Mouse (Mus musculus) G1E-ER4 (cell line): ENCODE results near the gene Ndrg3. TPM values are rescaled to one million over a fixed set of nuclear protein-coding genes. Genes with fewer than 3 reads are reported as not detected.

Source experiments
- GATA1 ChIP-seq: IDR thresholded peaks from one replicate; pipeline ENCODE4 v1.8.0; 2012; ENCODE audit warnings: low read length, inconsistent platforms
- polyA plus RNA-seq: library from polyadenylated mRNA; stranded (reverse); fragments of >175 nt; gene quantifications from 2 replicates; pipeline ENCODE4 v1.2.3, GENCODE M21; 2012

Gene Ndrg3
- polyA plus RNA-seq, 1 experiment = 11.7 TPM

GRCm38 (mm10) chr2:157010634-157011310 lies 18.9 kb upstream of the Ndrg3 start:
- TF ChIP-seq GATA1 = no peak

DNA sequence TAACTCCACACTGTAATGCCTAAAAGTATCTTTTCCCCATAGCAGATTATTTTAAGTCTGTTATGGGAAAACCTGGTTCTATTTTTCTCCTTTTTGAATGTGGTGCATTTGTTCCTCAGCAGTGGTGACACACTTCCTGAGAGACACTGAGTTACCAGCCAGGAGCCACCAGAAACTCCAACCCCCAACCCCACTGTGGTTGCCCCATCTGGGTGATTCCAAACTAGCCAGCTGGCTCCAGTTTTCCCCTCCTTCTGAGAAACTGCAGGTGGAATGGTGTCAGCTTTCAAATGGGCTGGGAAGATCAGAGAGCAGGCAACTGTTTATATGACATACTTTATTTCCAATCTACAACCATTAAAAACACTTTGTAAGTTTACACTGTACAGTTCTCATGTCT lies 18.3 kb upstream of the Ndrg3 start:
- no peak for TF ChIP-seq GATA1

GRCm38 (mm10) chr2:157008509-157008908 lies 16.7 kb upstream of the Ndrg3 start:
- TF ChIP-seq GATA1 = no peak

DNA sequence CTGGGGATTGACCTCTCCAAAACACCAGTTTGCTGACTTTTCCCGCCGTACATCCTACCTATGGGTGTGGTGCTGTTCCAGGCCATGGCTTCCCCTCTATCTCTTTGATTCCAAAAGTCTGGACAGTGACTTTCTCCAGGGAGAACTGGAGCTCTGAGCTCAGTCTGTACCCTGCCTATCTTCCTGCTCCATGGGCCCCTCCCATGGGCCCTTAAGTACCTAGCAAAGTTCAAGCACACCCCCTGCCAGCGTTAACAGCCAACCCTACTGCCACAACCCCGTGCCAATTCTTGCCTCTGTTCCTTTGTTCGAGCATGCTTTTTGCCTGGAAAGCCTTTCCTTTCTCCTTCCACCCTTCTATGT lies 15.4 kb upstream of the Ndrg3 start:
- TF ChIP-seq GATA1 = no peak

DNA sequence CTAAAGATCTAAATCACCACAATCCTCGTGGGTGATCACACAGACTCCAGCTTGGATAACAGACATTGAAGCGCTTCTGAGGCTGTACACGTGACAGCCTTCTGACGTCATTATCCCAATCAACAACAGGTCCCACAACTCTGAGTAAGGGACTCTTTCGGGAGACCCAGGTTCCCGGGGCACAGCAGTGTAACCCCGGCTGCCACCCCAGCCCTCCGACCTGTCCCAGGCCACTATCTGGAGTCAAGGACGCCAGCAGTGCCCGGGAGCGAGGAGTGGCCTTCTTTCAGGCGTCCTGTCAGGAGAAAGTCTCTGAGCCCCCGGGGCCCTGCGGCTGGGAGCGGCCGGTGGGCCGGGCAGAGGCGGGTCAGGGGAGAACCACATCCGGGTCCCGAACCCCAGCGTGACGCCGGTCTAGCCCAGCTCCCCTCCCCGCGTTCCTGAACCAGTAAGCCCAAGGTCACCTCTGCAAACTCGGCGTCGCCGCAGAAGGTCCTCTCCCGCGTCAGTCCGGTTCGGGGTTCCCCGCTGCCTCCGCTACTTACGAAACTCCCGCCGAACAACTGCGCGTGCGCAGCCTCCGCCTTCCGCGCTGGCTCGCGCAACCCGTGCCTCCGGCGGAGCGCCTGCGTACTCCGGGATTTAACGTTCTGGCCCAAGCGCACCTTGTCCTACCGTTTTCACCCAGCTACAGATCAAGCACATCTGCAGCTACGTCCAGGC lies 14.8 kb upstream of the Ndrg3 start, which contains the start of gene Dsn1:
Gene Dsn1, minus strand, starts transcription at position 644 of the 723 bp plus-strand sequence.
- no peak for TF ChIP-seq GATA1

DNA sequence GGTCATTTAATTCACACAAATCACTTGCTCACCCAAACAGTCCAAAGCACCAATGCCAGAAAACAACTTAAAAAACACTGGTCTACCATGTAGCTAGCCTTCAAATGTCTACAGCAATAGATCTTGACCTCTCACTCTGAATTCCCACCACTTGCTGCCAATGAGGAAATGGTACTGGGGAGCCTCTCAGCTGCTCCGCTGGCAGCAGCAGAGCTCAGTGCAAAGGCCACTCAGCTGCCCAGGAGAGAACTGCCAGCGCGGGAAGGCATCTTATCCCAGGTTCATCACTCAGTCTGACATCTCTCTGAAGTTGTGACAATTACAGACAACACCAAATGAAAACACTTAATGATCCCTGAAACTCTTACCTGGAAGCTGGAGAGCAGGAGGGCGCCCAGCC lies 10.5 kb upstream of the Ndrg3 start:
- no peak for TF ChIP-seq GATA1

- no peak for TF ChIP-seq GATA1
Measured at GRCm38 (mm10) chr2:156998263-156998662, 6.4 kb upstream of the Ndrg3 start.

GRCm38 (mm10) chr2:156996576-156996975 lies 4.7 kb upstream of the Ndrg3 start:
- no peak for TF ChIP-seq GATA1

DNA sequence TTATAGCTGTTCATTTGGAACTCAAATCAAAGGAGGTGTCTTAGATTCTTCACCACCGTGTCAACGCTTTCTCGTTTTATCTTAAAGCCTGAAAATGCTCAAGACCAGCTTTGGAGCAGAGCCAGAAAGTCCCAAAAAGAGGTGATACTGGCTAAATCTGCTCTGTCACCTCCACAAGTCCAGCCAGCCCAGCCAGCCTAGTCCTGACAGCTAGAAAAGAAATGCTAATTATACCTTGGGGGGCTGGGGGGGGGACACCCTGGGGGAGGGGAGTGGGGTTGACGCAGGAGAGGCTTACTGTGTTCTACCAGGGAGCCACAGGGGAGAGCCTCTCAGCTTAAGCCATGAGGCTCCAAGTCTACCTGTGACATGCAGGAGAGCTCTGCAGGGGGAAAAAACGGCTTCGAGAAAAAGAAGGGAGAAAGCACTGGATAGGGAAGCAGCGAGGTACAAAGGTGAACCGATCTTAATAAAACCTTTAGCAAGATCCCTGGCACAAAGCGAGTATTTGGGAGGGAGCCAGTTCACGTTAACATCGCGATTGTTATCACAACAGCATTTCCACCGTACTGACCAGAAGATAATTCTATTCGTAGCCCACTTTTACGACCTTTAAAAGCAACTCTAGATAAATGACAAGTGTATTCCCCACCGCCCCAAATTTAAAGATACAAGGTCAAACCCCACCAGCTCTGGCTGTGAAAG lies 977 bp downstream of the Ndrg3 start:
- no peak for TF ChIP-seq GATA1

DNA sequence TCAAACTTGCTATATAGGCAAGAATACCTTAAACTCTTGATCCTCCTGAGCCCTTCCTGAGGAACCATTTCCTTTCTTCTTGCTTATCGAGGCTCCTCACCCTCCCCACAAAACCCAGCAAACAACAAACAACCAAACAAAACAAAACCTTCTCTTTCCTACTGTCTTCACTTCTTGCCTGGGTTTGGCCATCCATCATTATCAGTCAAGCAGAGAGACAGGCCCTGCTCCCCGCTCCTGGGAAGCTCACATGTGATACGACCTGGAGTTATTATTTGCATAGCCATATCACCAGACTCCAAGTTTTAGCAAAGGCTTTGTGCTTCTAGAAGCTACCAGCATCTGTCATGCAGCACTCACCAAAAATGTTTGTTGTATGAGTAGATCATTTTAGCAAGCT lies 4.5 kb downstream of the Ndrg3 start:
- no peak for TF ChIP-seq GATA1

DNA sequence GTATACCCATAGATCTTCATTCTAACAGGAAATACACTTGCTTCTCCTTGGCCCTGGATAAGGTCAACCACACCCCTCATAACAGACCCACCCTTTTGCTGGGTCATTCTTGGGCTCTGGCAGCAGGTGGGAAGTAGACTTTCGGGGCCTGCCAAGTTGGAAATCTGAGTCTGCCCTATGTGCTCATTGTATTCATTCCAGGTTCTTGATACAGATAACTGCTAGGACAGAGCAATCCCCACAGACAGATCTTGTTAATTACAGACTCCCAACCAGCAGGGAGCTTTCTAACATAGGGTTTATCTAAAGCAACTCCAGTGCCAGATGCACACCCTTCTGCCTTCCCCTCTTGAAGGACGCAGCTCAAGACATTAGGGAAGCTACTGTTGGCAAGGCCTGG lies 9.0 kb downstream of the Ndrg3 start:
- TF ChIP-seq GATA1 = no peak

DNA sequence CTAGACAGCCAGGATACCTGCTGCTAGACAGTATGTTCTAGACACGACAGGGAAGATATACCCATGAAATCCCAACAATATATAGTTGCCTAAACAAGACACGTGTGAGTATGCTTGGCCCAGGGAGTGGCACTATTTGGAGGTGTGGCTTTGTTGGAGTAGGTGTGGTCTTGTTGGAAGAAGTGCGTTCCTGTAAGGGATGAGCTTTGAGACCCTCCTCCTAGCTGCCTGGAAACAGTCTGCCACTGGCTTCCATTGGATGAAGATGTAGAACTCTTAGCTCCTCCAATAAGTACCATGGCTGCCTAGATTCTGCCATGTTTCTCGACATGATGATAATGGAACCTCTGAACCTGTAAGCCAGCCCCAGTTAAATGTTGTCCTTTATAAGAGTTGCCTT lies 10.6 kb downstream of the Ndrg3 start:
- TF ChIP-seq GATA1 = no peak

DNA sequence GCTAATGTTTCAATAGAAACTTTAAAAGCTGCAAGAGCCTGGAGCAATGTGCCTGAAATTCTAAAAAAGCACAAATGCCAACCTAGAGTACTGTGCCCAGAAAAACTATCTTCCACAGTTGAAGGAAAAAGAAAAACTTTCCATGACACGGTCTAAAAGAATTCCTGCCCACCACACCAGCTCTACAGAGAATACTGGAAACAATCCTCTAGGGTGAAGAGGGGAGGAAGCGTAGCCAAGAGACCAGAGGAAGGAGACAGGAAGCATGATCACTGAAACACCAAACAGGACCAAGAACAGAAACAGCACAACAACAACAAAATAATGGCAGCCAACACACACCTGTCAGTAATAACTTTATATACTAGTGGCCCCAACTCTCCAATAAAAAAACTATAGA lies 11.8 kb downstream of the Ndrg3 start:
- TF ChIP-seq GATA1 = no peak

- TF ChIP-seq GATA1 = no peak
Measured at GRCm38 (mm10) chr2:156976711-156977110, 15.1 kb downstream of the Ndrg3 start.

DNA sequence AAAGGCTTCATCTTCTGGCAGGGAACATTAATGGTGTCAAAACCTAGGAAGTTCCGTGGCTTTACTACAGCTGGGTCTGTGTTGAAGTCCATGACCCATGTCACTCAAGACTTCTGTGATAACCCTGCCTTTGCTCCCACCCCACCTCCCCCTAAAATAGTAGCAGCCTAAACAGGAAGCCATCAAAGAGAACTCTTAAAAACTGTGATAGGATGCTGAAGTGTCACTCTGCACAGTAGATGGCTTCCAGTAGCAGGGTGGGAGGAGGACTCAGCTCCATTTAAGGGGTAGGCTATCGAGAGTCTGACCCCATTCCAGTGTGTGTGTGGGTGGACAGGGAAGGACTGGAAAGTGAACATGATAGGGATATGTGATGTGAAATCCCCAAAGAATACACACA lies 16.9 kb downstream of the Ndrg3 start:
- no peak for TF ChIP-seq GATA1

- no peak for TF ChIP-seq GATA1
Measured at GRCm38 (mm10) chr2:156973316-156974100, 18.3 kb downstream of the Ndrg3 start.
